Mouse (Mus musculus) neutrophil, adult 5-6 weeks (primary cell): Measurements from ENCODE around the gene Sptbn4. TPM values are rescaled to one million over a fixed set of nuclear protein-coding genes. Genes with fewer than 3 reads are reported as not detected.
"Not testable (repeated sequence)": the region's sequence is repeated elsewhere in the genome, so short reads cannot be mapped to it uniquely, and the experiment has no call there.

Source experiments
- ATAC-seq: fragments of 151-379, 151-347 bp; 2 replicates; pipeline ENCODE4 v1.8.0; 2017; ENCODE audit warnings: mild to moderate bottlenecking, moderate TSS enrichment; ENCODE audit not compliant: insufficient number of reproducible peaks, poor library complexity, low FRiP score, severe bottlenecking; ENCODE audit errors: extremely low read depth
- total RNA-seq: library from RNA; stranded (forward); fragments of 200-1000 nt; gene quantifications from 2 replicates; pipeline ENCODE4 v1.2.3, GENCODE M21; 2017

Gene Sptbn4
- total RNA-seq: 0.37 TPM in 1 of 2 replicates, not detected in the other

DNA sequence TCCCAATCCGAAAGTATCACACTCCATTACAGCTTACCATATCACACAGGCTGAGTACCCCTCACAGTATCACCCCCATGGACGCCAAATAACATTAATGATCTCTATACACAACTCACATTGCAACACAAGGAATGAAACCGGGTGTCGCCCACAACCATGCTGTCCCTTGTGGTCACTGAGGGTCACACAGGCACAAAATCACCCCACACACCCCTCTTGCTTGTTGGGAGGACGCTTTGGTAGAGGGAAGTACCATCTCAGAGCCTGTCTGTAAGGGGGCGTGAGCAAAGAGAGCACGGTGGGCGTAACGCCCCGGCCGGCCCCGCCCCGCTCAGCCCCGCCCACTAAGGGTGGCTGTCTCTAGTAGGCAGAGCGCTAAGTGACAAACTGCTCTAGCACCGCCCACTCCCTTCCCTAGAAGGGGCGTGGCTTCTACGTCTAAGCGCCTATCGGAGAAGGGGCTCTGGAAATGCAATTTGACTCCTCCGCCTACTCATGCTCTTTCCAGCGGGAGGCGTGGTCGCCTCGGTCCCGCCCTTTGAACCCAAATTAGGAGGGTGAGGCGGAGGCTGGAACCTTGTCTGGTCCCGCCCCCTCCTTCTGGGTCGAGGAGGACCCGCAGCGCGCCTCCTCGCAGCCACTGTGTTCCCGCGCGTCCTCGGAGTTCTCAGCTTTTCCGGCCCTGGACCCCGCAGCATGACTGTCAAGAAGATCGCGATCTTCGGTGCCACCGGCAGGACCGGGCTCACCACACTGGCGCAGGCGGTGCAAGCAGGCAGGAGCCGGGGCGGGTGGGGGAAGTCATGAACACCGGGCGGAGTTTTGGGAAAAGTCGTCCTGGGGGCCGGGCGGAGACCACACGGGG lies at the start of gene Sptbn4, which contains the start of gene Blvrb:
TSS of gene Sptbn4 (minus strand) at position 268 of the 868 bp plus-strand sequence.
TSS of gene Blvrb (plus strand) at position 560 of the 868 bp plus-strand sequence.
- ATAC-seq: peak; percentile 85

GRCm38 (mm10) chr7:27494659-27495367 lies 47.3 kb upstream of the Sptbn4 start:
- ATAC-seq: not testable (repeated sequence)

DNA sequence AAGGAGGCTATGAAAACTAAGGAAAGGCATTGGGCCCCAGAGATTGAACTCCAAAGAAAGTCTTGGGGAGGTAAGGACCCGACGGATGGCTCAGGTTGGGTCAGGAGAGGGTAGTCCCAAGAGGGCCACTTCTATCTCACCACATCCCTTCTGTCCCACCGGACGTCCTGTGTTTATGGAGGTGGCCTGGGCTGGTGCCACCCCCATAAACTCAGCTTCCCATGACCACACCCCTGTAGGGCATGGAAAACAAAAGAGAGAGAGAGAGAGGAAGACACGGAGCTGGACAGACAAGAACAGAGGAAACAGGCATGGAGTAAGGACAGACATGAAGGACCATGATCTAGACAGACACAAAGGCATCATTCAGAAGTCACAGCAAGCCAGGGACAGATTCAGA lies 46.0 kb upstream of the Sptbn4 start:
- no peak for ATAC-seq

DNA sequence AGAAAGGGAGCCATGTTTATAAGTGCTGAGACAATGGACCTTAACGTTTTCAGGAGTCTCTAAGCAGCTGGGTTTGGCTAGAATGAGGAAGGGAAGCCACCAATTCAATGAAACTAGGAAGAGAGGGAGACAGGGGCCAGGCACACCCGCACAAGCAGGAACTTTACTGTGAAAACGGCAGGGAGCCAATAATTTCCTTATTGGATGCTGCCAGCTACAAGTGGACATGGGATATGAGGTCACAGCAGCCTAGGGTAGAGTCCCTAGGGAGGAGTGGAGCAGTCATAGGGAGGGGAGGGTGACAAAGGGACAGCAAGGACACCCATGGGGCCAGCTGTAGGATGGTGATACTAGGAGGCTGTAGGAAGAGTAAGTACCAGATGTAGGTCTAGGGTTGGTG lies 45.5 kb upstream of the Sptbn4 start:
- ATAC-seq: no peak

DNA sequence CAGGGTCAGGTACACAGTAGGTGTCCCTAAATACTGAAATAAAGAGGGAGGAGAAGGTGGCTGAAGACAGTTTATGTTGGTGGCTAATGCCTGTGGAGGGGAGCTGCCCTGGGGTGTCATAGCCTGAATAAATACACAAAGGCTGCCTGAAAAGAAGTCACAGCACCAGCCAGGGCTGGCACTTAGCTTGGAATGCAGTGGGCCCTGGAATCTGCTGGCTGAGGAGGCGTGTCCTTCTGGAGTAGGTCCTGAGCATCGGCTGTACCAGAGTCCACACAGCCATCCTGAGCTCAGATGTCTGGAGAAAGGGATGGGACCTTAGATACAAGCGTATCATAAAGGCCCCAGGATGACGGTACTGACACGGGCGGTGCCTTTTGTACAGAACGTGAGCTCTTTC lies 44.4 kb upstream of the Sptbn4 start:
- ATAC-seq: no peak

DNA sequence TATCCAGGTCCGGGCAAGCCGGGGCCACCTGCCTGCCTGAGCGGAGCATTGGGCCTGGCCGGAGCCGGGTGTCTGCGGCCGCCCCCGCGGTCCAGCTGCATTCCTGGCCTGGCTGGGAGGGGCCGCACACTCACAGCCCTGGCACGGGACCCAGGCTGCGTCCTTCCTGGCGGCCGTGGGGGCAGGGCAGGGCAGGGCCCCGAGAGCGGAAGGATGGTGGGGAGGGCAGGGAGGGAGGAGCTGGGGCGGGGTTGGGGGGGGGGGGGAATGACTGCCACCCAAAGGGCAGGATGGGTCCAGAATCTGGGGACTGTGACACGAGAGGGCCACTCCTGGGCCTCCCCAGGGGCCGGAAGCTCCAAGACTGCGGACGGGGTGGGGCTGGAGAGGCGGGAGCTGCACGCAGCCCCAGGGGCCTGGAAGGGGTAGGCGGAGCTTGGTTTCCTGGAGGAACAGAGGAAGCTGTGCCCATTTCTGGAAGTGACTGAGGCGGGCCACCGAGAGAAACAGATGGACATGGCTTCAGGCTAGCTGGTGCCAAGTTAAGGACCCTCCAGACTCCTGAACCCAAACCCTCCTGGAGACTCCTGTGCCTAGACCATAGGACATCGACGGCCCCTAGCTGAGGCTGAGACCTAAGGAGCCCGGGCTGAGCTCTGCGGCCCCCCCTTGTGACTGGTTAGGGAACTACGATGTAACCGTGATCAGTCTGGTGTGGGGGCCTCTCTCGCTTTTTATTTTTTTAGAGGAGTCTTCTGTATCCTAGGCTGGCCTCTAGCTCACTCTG lies 43.2 kb upstream of the Sptbn4 start:
- ATAC-seq: peak; percentile 50

DNA sequence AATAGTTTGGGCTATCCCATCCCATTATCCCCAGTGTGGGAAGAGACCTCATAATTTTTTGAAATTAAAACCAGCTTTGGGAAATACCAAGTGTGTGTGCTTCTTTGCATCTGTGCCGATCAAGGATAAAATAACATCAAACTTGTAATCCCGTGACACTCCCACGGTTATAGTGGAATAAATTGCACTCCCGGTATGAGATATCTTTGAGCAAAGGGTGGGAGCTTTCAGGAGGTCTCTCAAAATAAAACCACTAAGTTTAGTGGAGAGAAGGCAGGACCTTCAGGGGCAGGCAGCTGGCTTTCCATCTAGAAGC lies 42.7 kb upstream of the Sptbn4 start:
- ATAC-seq: no peak

- no peak for ATAC-seq
These were observed 41.9 kb upstream of the Sptbn4 start for GRCm38 (mm10) chr7:27489270-27489869.

- no peak for ATAC-seq
These were observed 40.3 kb upstream of the Sptbn4 start for GRCm38 (mm10) chr7:27487740-27488268.

GRCm38 (mm10) chr7:27486770-27487697 lies 39.5 kb upstream of the Sptbn4 start, which contains the start of gene Sertad1:
TSS of gene Sertad1 (plus strand) at chr7:27486910.
- peak; percentile 85 for ATAC-seq

GRCm38 (mm10) chr7:27486102-27486769 lies 38.8 kb upstream of the Sptbn4 start:
- ATAC-seq: no peak

DNA sequence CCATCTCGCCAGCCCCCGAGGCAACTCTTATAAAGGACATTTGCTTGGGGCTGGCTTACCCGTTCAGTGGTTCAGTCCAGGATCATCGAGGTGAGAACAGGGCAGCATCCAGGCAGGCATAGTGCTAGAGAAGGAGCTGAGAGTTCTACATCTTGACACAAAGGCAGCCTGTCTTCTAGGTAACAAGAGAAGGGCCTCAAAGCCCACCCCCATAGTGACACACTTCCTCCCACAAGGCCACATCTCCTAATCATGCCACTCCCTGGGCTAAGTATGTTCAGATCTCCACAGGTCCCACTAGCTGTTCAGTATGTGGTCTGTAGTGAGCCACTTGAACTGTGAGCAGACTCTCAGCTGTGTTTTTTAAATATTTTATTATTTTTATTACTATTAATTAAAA lies 36.4 kb upstream of the Sptbn4 start:
- ATAC-seq: no peak

- ATAC-seq: peak; percentile 77
These were observed 34.1 kb upstream of the Sptbn4 start for GRCm38 (mm10) chr7:27481627-27481969.

GRCm38 (mm10) chr7:27480927-27481626 lies 33.6 kb upstream of the Sptbn4 start:
- no peak for ATAC-seq

- no peak for ATAC-seq
These were observed 33.0 kb upstream of the Sptbn4 start for GRCm38 (mm10) chr7:27480506-27480905.

GRCm38 (mm10) chr7:27479750-27480149 lies 32.3 kb upstream of the Sptbn4 start:
- no peak for ATAC-seq

- no peak for ATAC-seq
These were observed 31.1 kb upstream of the Sptbn4 start for GRCm38 (mm10) chr7:27478561-27478960.
